Mouse (Mus musculus): Measurements from ENCODE around the gene Tut4. TPM values are rescaled to one million over a fixed set of nuclear protein-coding genes. Genes with fewer than 3 reads are reported as not detected.

The Tut4 gene
- 10 to 100 TPM; 16.7 to 20.0 TPM for total RNA-seq (2021)
- long read RNA-seq, experiment 1 = 0 reads
- long read RNA-seq, experiment 2, partial matches to known transcripts = 0 of 1 reads
- long read RNA-seq, experiment 2, other reads (novel, unspliced or antisense) = 0 of 1 reads

GRCm38 (mm10) chr4:108459231-108460155 is at the start of gene Tut4:
Gene Tut4, plus strand, starts transcription at chr4:108459426.
- peak; percentile 70 to 72 for DNase-seq (ENCODE audit: low spot score in 2 of 2)

- no peak for DNase-seq (ENCODE audit: low spot score in 2 of 2)
These were observed 34.6 kb upstream of the Tut4 start for GRCm38 (mm10) chr4:108424587-108424986.

- DNase-seq (ENCODE audit: low spot score in 2 of 2) = no peak
These were observed 31.4 kb upstream of the Tut4 start for GRCm38 (mm10) chr4:108427719-108428340.

GRCm38 (mm10) chr4:108428341-108428721 is 30.9 kb upstream of the Tut4 start:
- no peak for DNase-seq (ENCODE audit: low spot score in 2 of 2)

DNA sequence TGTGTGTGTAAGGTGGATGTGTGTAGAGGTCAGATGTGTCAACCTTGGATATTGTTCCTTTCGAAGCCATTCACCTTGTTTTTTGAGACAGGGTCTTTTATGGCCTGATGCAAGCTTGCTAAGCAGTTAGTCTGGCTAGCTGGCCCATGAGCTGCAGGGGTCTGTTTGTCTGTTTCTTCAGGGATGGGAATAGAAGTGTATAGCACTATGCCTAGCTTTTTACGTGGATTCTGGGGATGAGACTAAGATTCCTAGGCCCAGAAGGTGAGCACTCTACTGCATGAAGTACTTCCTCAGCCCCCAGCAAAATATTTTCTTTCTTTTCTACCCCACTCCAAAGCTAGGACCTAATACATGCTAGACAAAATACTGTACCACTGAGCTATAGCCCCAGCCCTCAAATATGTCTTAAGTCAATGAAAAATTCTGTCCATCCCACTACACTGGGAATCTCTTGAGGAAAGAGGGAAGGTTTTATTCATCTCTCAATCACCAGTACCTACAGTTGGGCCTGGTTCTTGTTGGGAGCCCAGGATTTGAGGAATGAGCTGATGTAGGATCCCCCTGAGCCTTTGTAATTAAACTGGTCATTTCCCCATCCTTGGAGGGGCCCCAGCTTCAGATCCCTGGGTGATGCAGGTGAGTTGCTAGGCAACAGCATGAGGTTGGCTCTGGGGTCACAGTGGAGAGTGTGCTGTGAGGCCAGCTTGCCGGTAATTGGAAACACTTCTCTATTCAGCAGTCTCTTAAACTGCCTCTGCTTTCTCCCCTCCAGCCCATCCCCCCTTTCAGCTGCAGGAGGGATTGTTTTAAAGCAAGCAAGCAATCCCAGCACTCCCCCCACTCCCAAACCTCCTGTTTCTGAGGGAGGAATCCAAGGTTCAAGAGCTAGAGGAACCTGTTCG is 28.3 kb upstream of the Tut4 start:
- no peak for DNase-seq (ENCODE audit: low spot score in 2 of 2)

DNA sequence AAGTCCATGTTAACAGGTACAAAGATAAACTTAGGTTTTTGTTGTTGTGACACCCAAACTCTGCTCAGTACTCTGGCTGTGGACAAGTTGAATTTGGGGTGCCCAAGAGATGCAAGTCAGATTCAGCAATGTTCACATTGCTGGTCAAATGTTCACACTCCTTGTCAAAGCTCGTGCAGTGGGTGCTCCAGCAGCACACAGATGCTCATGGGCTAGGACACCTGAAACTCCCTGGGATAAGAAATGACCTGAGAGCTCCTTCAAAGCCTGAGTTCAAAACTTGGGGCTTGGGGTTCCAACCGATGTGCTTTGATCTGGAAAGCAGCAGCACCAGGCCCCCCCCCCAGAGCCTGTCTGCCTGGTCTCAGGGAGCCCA is 27.7 kb upstream of the Tut4 start:
- DNase-seq (ENCODE audit: low spot score in 2 of 2) = no peak

GRCm38 (mm10) chr4:108433341-108433740 is 25.9 kb upstream of the Tut4 start:
- DNase-seq (ENCODE audit: low spot score in 2 of 2) = no peak

GRCm38 (mm10) chr4:108434221-108434620 is 25.0 kb upstream of the Tut4 start:
- DNase-seq (ENCODE audit: low spot score in 2 of 2) = no peak

DNA sequence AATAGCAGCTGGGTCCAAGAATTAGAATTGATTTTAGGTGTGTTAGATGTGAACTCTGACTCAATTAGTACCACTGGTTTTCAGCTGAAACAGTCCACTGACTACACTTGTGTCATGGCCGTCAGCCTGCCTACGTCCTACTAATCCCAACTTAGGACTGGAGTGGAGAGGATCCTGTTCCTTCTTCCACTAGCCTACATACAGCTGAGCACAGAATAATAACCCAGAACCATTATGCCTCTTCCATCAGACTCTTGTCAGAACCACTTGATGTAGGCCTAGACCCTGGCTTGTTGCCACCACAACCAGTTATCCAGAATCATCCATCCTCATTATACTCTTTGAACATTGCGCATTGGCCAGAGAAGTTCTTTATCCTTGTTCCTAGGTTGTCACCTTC is 24.4 kb upstream of the Tut4 start:
- no peak for DNase-seq (ENCODE audit: low spot score in 2 of 2)

DNA sequence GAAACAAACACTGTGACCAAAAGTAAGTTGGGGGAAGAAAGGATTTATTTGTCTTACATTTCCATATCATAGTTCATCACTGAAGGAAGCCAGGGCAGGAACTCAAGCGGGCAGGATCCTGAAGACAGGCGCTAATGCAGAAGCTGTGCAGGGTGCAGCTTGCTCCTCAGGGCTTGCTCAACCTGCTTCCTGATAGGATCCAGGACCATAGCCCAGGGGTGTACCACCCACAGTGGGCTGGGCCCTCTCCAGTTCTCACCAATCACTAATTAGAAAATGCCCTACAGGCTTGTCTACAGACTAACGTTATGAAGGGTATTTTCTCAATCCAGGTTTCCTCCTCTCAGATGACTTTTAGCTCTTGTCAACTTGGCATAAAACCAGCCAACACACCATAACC is 23.6 kb upstream of the Tut4 start:
- no peak for DNase-seq (ENCODE audit: low spot score in 2 of 2)

DNA sequence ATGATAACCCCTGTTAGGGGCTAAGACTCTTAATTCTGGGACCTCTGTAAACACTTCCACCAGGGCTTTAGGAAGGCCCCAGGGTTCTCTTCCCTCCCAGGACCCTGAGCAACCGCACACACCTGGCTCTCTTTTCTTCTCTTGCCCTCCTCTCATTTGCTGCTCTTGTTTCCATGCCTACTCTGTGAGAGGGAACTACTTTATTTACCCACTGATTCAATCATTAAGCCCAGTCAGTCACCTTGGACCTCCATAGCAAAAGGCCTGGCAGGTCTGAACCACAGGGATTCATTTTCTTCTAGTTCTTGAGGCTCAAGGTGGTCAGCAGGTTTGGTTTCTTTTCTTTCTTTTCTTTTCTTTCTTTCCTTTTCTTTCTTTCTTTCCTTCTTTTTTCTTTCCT is 23.0 kb upstream of the Tut4 start:
- no peak for DNase-seq (ENCODE audit: low spot score in 2 of 2)

DNA sequence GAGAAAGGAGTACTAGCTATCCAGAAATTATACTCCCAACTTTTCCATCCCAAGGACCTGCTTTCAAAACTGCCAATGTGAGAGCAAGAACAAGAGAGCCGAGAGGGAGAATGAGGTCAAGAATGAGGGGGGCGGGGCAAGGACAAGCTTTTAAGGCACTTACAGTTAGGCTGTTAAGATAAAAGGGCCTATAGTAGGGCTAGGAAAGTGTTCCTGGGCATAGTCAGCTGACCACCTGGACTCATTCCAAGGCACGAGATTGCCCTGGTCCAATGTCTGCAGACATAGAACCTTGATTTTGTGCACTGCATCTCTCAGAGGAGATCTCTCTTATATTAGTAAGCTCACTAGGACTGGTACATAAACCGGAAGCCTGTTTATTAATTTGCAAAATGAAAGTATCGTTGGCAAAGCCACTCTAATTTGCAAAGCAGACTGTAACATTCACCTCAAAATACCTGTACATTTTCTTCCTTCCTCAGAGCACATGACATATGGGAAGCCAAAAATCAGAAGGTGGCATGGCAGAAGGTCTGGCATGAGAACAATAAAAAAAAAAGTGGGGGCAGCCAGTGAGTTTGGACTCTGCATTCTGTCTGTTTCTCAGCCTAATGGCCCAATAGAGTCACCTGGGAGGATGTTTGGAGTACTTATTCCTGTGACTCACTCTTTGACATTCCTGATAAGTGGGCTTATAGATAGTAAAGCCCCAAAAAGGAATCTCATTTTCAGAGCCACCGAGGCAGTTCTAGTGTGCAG is 21.0 kb upstream of the Tut4 start:
- DNase-seq (ENCODE audit: low spot score in 2 of 2) = no peak

GRCm38 (mm10) chr4:108448091-108448490 is 11.1 kb upstream of the Tut4 start:
- no peak for DNase-seq (ENCODE audit: low spot score in 2 of 2)

- DNase-seq (ENCODE audit: low spot score in 2 of 2) = no peak
These were observed 3.2 kb upstream of the Tut4 start for GRCm38 (mm10) chr4:108456028-108456427.

- DNase-seq (ENCODE audit: low spot score in 2 of 2) = no peak
These were observed 955 bp upstream of the Tut4 start for GRCm38 (mm10) chr4:108458201-108458741.

DNA sequence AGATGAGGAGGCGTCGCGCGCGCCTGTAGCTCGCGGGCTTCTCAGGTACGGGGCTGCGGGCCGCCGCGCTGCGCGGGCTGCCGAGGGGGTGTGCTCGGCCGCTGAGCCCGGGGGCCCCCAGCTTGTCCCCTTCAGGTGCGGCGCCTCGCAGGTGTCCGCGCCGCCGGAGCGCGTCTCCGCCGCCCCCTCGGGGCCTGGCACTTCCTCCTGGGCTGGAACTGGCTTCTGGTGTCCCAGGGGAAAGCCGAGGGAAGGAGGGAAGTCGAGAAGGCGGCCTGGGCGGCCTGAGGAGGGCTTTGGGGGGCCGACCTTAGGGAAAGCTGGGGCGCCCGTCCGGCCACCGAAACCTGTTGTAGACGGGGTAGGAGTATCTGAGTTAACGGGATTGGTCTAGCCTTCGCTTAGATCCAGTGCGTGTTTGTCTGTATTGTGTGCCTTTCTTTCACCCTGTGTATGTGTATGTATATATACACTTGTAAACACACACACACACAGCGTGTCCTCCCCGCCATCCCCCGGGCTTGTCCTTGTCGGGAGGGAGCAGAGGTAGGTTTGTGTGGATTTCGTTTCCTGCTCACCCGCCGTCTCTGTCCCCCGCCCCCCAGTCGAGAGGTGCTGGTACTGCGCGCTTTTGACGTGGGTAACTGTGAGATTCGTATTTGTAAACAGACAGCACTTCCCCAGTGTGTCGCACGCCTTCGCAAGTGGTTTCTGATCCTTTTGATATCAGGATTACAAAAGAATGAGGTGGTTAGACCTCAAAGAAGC is 1.1 kb downstream of the Tut4 start:
- DNase-seq (ENCODE audit: low spot score in 2 of 2) = peak; percentile 47 to 48

DNA sequence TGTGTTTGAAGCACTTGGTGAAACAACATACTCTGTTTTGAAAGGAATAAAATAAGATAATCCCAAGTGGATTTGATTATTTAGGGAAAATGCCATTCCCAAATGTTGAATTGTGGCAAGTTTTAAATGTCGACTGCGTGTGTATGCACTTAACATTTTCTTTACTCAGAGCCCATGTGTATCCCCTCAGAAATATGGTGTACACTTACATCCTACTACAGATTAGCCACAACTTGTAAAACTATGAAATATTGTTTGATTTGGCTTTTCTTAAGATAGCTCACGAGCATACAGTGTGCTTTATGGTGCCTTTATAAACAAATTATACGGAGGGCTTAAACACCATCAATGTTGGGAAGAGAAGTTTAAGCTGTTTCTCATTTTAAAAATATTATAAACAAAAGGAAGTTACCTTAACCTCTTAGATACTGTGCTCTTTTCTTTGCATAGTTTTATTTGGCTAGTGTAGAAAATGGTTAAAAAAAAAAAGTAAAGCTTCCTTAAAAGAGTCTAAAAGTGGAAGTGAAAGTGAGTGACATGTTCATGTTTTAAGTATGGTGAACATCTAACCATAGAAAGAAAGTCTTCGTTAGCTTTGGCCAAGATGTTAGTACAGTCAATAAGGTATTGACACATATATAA is 2.2 kb downstream of the Tut4 start:
- no peak for DNase-seq (ENCODE audit: low spot score in 2 of 2)

DNA sequence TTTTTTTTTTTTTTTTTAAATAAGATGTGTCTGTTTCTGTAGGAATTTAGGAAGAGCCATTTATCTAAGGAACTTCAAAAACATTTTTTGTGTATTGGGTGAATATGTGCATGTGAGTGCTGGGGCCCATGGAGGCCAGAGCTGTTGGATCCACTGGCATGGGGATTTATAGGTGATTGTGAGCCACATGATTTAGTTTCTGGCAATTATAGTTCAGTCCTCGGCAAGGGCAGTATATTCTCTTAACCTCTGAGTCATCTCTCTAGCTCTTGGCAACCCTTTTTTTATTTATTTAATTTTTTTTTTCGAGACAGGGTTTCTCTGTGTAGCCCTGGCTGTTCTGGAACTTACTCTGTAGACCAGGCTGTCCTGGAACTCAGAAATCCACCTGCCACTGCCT is 14.4 kb downstream of the Tut4 start:
- DNase-seq (ENCODE audit: low spot score in 2 of 2) = no peak

DNA sequence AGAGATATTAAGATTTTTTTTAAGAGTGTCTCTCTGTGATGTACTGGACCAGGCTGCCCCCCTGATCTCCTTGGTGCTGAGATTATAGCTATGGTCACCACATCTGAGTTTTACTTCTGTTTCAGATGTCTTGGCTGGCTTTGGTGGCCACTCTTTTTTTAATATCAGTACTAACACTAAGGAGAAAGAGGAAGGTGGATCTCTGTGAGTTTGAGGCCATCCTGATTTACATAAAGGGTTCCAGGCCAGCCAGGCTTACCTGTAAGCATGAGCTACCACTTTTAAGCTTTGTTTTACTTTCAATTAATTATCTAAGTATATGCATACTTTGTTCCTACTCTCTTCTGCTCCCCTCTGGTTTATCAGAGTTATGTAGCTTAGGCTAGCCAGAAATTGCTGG is 23.6 kb downstream of the Tut4 start:
- no peak for DNase-seq (ENCODE audit: low spot score in 2 of 2)
